Mouse (Mus musculus) ES-E14 (cell line): Measurements from ENCODE around the gene Gm17079.

Experiments used
- CHD2 ChIP-seq: IDR thresholded peaks from 2 replicates; pipeline ENCODE4 v1.6.1; 2014; ENCODE audit warnings: mild to moderate bottlenecking, low read depth, low read length, inconsistent platforms
- HCFC1 ChIP-seq: IDR thresholded peaks from 2 replicates; pipeline ENCODE4 v1.6.1; 2012; ENCODE audit warnings: low read length, inconsistent platforms, borderline replicate concordance; ENCODE audit not compliant: insufficient read depth

DNA sequence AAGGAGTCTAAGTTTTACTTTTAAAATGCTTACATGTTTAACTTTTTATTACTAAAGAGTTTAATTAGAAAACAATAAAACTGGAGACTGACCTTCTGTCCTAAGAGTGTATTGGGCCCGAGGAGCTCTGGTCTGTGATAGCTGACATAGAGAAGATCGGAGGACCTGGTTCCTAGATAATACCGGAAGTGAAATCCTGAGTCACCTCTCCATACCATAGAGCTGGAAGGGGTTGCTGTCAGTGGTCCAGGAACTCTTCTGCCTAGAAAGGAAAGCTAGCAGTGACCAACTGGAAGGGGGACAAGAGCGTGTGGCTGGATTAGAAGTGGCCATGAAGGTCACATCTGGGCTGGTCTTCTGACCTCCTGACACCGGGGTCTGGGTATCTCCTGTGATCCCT, 18.0 kb downstream of the Gm17079 start:
- TF ChIP-seq CHD2, result no peak
- TF ChIP-seq HCFC1, result no peak
